In the genomic region with DNA sequence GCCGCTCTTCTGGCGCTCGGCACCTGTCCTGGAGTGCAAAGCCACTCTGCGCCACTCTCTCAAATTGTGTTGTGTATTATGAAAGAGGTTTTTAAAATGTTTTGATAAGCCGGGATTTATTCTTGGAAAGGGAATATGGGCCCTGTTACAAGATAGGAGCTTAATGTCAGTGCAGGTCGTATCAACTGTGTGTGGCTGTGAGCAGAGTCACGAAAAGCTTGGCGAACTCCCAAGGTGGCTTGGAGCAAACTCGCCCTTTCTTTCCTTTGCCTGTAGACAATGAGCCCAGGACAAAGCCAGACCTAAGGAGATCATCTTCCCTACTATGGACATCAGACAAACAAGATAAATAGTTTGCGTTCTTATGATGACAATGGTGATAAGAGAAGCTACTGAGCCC, we compare ENCODE assay signal across 8 mouse cellular contexts.
DNase-seq lines count a peak whose midpoint lies in the region; ATAC-seq lines count a peak whose summit lies in the region.

No protein-coding gene starts in this region.

- peak; percentile 50 to 51 for DNase-seq in kidney, postnatal 25 days
- no peak for DNase-seq in kidney, postnatal 14 days
- DNase-seq in cerebellum, postnatal 10 days, result peak; percentile 84 to 87
- DNase-seq in heart, postnatal 10 days, result peak; percentile 70 to 77
- DNase-seq in lung, postnatal 4 days, result peak; percentile 64 to 79
- DNase-seq in right cerebral cortex, postnatal 10 days (ENCODE audit: low spot score in 2 of 2), result no peak
- no peak for DNase-seq in left cerebral cortex, adult 8-10 months (ENCODE audit: low spot score in 2 of 2)

- intact Hi-C loops in heart, postnatal 10 days (cut with DNase I), result loop anchor here (2.0 to 5.0 kb wide), 2 partner anchors 76 to 120 kb away; no protein-coding TSS in a partner anchor

- ATAC-seq in inflammation-experienced regulatory T-cells, adult 6 months, result no peak

Comparison
In these comparisons a context has a peak if more than half of its experiments do, and no peak if none do; other contexts are left out.
1. DNase-seq: peak in kidney, postnatal 25 days (2 of 2), cerebellum, postnatal 10 days (2 of 2), heart, postnatal 10 days (2 of 2) and lung, postnatal 4 days (2 of 2); none in kidney, postnatal 14 days (single experiment), right cerebral cortex, postnatal 10 days (0 of 2) and left cerebral cortex, adult 8-10 months (0 of 2).